Mouse (Mus musculus): ENCODE data around the gene Slc4a8.

DNA sequence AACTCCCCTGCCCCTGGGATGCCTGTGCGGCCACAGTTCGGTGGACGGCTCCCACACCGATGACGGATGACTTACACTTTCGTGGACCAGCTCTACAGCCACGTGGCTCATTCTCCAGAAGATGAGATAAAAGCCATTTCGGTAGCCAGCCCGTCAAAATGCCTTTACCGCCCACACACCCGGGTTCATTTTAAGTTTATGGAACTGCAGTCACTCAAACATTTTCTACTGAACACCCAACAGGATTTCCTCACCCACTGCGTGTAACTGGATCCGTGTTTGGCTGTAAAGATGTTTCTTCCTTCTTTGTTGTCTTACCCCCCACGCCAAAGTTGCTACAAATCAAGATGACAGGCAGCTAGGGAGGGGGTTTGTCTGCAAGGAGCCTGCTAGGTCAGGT, 38.0 kb upstream of the Slc4a8 start:
- TF ChIP-seq MAFK (IDR thresholded peaks at IDR 0.05; ENCODE audit: insufficient read depth, low read depth, low read length) = no peak
- TF ChIP-seq HCFC1 (IDR thresholded peaks at IDR 0.05; ENCODE audit: borderline replicate concordance, insufficient read depth, low read length) = no peak

Data from ES-E14 (cell line).